Mouse (Mus musculus) splenic B cell, adult 2 months (primary cell): Measurements from ENCODE around the gene Smim24.

Source experiments
- DNase-seq: peaks from one replicate; pipeline ENCODE4 v3.0.0-alpha.2; 2011; ENCODE audit warnings: low read depth, low spot score
- H3K27me3 ChIP-seq: 2 replicates; pipeline ENCODE4 v1.6.1; 2012; ENCODE audit warnings: mild to moderate bottlenecking, low read length, moderate library complexity, mixed read lengths; ENCODE audit not compliant: control insufficient read depth, poor library complexity, insufficient read depth, severe bottlenecking
- H3K36me3 ChIP-seq: 2 replicates; pipeline ENCODE4 v1.6.1; 2012; ENCODE audit warnings: mild to moderate bottlenecking, low read length, moderate library complexity, mixed read lengths; ENCODE audit not compliant: control insufficient read depth, poor library complexity, insufficient read depth, severe bottlenecking

Gene Smim24

GRCm38 (mm10) chr10:81358841-81359240 is 34.0 kb upstream of the Smim24 start:
- H3K27me3 ChIP-seq, result no peaks in the 10 kb centered on the region
- H3K36me3 ChIP-seq, result no peaks in the 10 kb centered on the region
- DNase-seq, result peak; percentile 35

DNA sequence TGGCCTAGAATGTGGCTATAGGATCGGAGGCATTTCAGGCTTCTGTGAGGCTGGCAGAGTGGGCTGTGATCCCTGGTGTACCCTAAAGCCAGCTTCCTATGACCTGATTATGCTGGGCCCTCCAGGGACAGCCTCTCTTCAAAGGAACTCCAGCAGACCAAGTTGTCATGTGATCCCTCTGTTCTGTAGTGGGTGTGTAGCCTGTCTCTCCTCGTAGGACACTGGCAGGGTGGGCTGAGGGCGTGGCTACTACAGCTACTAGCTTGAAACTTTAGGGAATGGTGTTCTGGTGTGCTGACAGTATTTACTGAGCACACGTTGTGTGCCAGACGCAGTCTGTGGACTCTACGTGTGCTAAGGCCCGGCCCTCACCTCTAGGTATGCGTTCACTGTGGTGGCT is 32.1 kb upstream of the Smim24 start:
- H3K27me3 ChIP-seq, result no peaks in the 10 kb centered on the region
- no peak for DNase-seq
- H3K36me3 ChIP-seq, result no peaks in the 10 kb centered on the region

DNA sequence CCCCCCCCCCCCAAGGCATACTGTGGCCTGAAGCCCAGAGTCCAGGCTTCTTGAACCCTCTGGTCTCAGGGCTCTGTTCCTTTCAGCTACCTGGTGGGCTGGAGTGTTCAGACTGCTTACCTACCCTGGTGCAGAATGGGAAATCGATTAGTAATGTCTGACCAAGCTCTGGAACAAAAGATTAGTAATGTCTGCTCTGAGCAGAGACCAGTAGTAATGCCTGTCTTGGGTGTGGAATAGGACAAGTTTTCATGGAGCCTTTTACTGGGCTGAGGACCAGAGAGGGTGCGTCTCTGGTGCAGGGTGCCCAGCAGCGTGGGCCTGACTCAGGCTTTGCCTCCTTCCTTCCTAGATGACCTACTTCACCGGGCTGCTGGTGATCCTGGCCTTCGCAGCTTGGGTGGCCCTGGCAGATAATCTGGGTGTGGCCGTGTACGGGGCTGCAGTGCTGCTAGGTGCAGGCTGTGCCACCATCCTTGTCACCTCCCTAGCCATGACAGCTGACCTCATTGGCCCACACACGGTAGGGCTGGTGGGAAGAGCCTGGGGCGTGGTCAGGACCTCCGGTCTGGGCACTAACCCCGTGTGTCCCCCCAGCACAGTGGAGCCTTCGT is 30.4 kb upstream of the Smim24 start:
- DNase-seq, result no peak
- Histone ChIP-seq H3K36me3 (peaks cover 5% of the 10 kb centered on the region), H3K27me3 (no peaks in the 10 kb centered on the region)

- H3K36me3 ChIP-seq, result peaks cover 7% of the 10 kb centered on the region
- DNase-seq, result no peak
- no peaks in the 10 kb centered on the region for H3K27me3 ChIP-seq
These were observed 29.2 kb upstream of the Smim24 start for GRCm38 (mm10) chr10:81363436-81364346.

DNA sequence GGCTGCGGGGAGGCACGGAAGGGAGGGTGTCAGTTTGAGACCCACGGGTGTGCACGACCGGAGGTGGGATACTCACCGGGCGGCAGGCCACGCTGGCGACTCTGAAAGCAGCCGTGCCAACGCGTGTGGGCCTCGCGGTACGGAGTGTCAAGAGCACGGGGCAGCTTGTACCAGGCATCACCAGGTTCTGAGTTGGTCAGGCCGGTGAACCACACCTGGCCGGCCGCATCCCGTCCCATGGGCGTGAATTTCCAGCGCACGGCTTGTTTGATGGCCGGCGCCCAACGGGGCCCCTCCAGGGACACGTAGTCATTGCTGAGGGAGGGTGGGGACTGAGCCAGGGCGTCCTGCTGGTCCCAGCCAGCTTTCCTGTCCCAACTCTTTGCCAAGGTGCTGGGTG is 28.2 kb upstream of the Smim24 start:
- Histone ChIP-seq H3K36me3 (peaks cover 7% of the 10 kb centered on the region), H3K27me3 (no peaks in the 10 kb centered on the region)
- DNase-seq, result no peak

DNA sequence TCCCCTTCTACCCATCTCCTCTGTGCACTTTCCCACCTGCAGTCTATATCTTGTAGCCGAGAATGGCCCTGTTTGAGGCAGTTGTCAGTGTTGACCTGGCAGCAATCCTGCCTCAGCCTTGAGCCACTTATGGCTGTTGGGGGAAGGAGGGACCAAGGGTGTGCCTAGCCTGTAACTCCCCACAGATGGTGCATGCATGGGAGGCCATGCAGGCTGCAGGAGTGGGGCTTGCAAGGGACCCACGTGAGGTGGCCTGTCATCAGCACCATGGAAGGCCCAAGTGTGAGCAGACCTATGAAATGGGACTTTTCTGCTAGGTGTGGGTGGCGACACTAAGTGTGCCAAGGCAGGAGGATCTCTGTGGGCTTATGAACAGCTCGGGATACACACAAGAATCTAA is 27.8 kb upstream of the Smim24 start:
- DNase-seq, result no peak
- Histone ChIP-seq H3K36me3 (peaks cover 7% of the 10 kb centered on the region), H3K27me3 (no peaks in the 10 kb centered on the region)

- Histone ChIP-seq H3K36me3 (peaks cover 7% of the 10 kb centered on the region), H3K27me3 (no peaks in the 10 kb centered on the region)
- no peak for DNase-seq
These were observed 27.0 kb upstream of the Smim24 start, which contains the start of gene 4930404N11Rik for GRCm38 (mm10) chr10:81365672-81366476. 4930404N11Rik (minus strand) TSS chr10:81365816.

DNA sequence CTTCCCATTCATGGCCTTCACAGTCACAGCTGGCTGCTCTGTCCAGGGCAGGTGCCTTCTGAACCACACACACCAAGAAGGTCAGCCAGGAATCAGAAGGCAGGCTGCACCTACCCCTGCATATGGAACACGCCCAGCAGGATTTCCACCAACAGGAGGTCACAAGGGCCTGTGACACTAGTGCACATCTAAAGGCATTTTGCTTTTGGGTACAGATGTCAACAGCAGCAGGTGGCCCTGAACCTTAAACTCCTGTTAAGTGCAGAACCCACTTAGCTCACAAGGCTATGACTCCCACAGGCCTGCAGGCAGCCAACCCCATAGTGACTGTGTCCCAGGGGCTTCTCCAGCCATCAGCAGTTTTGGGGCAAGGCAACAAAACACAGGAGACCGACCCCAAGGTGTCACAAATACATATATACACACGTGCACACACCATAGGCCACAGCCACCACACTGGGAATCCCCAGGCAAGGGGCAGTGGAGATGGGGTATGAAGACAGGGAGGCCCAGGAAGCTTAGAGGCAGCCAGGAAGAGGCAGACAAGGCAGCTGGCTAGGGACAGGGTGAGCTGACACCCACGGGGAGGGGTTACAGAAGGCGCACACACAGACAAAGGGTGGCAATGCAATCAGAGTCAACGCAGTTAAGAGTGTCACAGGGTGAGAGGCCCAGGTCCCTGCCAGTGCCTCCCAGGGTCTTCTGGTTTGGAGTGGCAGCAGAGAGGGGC is 26.2 kb upstream of the Smim24 start:
- no peak for DNase-seq
- H3K36me3 ChIP-seq, result peaks cover 7% of the 10 kb centered on the region
- H3K27me3 ChIP-seq, result no peaks in the 10 kb centered on the region

DNA sequence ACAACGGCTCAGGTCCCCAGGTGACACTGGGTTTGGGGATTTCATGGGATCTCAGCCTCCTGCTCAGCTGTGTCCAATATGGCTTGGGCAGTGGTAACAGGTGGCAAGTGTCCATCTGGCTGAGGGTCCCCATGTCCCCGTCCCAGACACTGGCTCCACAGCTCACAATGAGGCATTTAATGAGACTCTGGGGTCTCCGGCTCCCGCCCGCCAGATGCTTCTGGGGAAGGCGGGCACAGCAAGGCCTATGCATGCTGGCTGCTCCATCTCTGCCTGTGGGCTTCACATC is 25.7 kb upstream of the Smim24 start:
- DNase-seq, result no peak
- Histone ChIP-seq H3K36me3 (peaks cover 7% of the 10 kb centered on the region), H3K27me3 (no peaks in the 10 kb centered on the region)

DNA sequence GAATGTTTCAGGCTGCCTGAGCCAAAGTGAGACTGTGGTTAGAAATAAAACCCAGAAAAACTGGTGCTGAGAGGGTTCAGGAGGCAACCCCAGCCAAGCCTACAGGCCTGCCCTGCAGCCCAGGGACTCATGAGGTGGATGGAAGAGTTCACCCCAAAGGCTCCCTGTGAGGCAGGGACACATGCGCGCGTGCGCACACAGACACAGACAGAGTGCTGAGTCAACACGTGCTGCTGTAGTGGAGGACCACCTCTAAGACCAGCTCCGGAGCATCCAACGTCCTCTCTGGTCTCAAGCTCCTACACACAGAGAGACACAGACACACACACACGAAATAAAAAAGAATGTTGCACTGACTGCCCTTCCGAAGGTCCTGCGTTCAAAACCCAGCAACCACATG is 17.5 kb upstream of the Smim24 start:
- DNase-seq, result no peak
- peaks cover 2% of the 10 kb centered on the region; the same call in 1 of the 2 replicates for H3K36me3 ChIP-seq
- H3K27me3 ChIP-seq, result no peaks in the 10 kb centered on the region

DNA sequence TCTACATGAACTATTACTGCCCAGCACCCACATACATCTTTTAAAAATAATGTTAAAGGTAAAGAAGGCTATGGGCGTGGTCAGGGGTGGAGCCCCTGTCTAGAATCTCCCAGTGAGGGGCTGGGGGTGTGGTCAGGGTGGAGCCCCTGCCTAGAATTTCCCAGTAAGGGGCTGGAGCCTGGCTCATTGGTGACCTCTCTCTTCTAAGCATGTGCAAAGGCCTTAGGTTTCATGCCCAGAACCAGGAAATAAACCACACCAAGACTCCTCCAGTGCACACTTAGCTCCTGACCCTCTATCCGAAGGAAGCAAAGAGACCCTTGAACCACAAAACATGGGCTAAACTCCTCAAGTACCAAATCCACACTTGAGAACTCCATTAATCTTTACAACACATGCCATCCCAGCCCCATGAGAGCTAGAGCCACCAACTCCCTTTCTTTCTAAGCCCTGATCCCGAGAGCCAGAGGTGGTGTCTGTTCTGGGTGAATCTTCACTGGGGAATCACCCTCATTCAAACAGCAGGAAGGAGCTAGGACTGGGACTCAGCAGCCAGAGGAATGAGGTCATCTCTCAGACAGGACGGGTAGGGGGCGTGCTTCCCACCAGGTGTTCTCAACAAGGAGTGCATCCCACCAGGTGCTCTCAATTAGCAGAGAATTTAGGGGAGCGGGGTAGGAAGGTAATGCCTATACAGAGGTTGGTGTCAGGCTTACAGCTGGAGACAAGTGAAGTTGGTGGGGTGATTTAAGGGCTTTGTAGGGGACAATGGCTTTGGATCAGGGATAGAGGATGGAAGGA is 16.1 kb upstream of the Smim24 start:
- DNase-seq, result no peak
- Histone ChIP-seq H3K36me3 (0 out of 2 replicates have a peak, but pooled peaks cover 2% of the 10 kb centered on the region), H3K27me3 (no peaks in the 10 kb centered on the region)

GRCm38 (mm10) chr10:81377362-81377664 is 15.5 kb upstream of the Smim24 start:
- Histone ChIP-seq H3K36me3 (0 out of 2 replicates have a peak, but pooled peaks cover 2% of the 10 kb centered on the region), H3K27me3 (no peaks in the 10 kb centered on the region)
- no peak for DNase-seq

DNA sequence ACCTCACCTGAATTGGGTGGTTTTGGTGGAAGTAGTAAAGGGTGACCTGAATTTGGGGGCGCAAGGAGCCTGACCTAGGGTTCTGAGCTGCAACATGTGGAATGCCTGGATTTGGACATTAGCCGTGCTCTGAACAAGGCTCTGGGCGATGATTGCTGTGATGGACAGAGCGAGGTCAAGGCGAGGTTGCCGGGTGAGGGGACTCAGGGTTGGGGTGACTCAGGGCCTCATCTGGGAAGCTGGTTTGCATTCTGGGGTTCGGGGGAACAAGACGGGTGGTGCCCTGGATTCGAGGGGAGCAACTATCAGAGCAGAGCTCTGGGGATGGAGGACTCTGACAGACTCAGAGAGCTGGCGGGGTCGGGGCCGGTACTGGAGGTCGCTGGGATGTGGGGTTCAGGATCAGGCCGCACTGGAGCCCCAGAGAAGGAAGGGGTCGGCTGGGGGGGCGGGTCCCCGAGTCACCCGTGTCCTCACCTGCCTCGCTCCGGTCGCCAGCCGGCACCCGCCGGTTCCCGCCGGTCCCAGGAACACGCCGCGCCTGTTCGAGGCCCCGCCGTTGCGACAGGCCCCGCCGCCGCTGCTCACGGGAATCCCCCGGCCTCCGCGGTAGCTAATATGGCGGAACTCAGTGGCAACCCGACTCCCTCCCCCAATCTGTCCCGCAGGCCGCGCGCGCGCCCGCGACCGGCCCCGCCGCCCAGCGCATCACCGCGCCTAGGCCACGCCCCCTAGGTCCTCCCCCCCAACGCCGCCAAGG is 14.9 kb upstream of the Smim24 start, which contains the start of gene Fzr1:
Gene Fzr1, minus strand, starts transcription at position 724 of the 760 bp plus-strand sequence.
- DNase-seq, result no peak
- Histone ChIP-seq H3K36me3 (0 out of 2 replicates have a peak, but pooled peaks cover 2% of the 10 kb centered on the region), H3K27me3 (no peaks in the 10 kb centered on the region)
